Mouse (Mus musculus) neural tube, embryonic 12.5 days (tissue): ENCODE results near the gene Tgfbr3l. TPM values are rescaled to one million over a fixed set of nuclear protein-coding genes. Genes with fewer than 3 reads are reported as not detected.

Experiments used
- ATAC-seq: fragments of 200-750 bp; cut with Nextera tagmentation; 2 replicates; pipeline ENCODE4 v1.8.0; 2017; ENCODE audit warnings: low read depth, mild to moderate bottlenecking, moderate TSS enrichment, moderate library complexity; ENCODE audit not compliant: low FRiP score
- H3K27ac ChIP-seq: fragments of 300-500 bp; sonication (generic); 2 replicates; pipeline ENCODE4 v1.5.1; 2016
- H3K27me3 ChIP-seq: fragments of 300-500 bp; sonication (generic); replicated peaks from 2 replicates; pipeline ENCODE4 v1.6.1; 2016; ENCODE audit warnings: mild to moderate bottlenecking
- H3K36me3 ChIP-seq: fragments of 300-500 bp; sonication (generic); 2 replicates; pipeline ENCODE4 v1.6.1; 2016; ENCODE audit warnings: mild to moderate bottlenecking
- H3K4me1 ChIP-seq: fragments of 300-500 bp; sonication (generic); 2 replicates; pipeline ENCODE4 v1.6.1; 2016
- H3K4me2 ChIP-seq: fragments of 300-500 bp; sonication (generic); replicated peaks from 2 replicates; pipeline ENCODE4 v1.6.1; 2016; ENCODE audit warnings: mild to moderate bottlenecking
- H3K4me3 ChIP-seq: fragments of 300-500 bp; sonication (generic); 2 replicates; pipeline ENCODE4 v1.5.1; 2016
- H3K9ac ChIP-seq: fragments of 300-500 bp; sonication (generic); 2 replicates; pipeline ENCODE4 v1.6.1; 2016; ENCODE audit warnings: mild to moderate bottlenecking
- H3K9me3 ChIP-seq: fragments of 300-500 bp; sonication (generic); 2 replicates; pipeline ENCODE4 v1.6.1; 2016; ENCODE audit warnings: mild to moderate bottlenecking
- WGBS: fragments of 180-500 bp; shearing (Covaris S2); methylation state at CpG from one replicate; pipeline ENCODE4 v1.1.7; 2016; 5-methylcytosine and 5-hydroxymethylcytosine counted together
- polyA plus RNA-seq: library from polyadenylated mRNA; unstranded; fragments of >200 nt; fragmentation: Nextera tagmentation; extraction: Ambion mirVana; gene quantifications from 2 replicates; pipeline ENCODE4 v1.2.1, GENCODE M21; 2016

Tgfbr3l gene
- polyA plus RNA-seq, 1 experiment from 2014 or later = 8.1 TPM

GRCm38 (mm10) chr8:4216791-4217621, 31.0 kb upstream of the Tgfbr3l start, which contains the start of gene Prr36:
Prr36 (minus strand) TSS chr8:4217459.
- Histone ChIP-seq H3K9me3 (no peaks in the 10 kb centered on the region), H3K36me3 (peaks cover 7% of the 10 kb centered on the region; the same call in 1 of the 2 replicates), H3K4me3 (peak within 1 kb of the TSS; percentile 62), H3K27ac (peak within 1 kb of the TSS; percentile 63; the same call in 1 of the 2 replicates), H3K27me3 (peaks cover 11% of the 10 kb centered on the region; the same call in 1 of the 2 replicates), H3K4me2 (peak within 1 kb of the TSS; percentile 87), H3K9ac (peak within 1 kb of the TSS; percentile 86), H3K4me1 (peaks cover 40% of the 10 kb centered on the region)
- peak; percentile 93 for ATAC-seq
- WGBS = 1% methylated on average over 44 of the region's 44 CpGs

- Histone ChIP-seq H3K9me3 (no peaks in the 10 kb centered on the region), H3K4me3 (no peak overlapping the region), H3K27ac (no peak overlapping the region), H3K36me3 (peaks cover 2% of the 10 kb centered on the region; the same call in 1 of the 2 replicates), H3K4me2 (no peak overlapping the region), H3K4me1 (peaks cover 19% of the 10 kb centered on the region), H3K27me3 (0 out of 2 replicates have a peak, but pooled peaks cover 7% of the 10 kb centered on the region), H3K9ac (no peak overlapping the region)
- no peak for ATAC-seq
- 88% methylated on average over 3 of the region's 3 CpGs for WGBS
Measured at GRCm38 (mm10) chr8:4219617-4220016, 28.4 kb upstream of the Tgfbr3l start.

GRCm38 (mm10) chr8:4222059-4222458, 26.0 kb upstream of the Tgfbr3l start:
- Histone ChIP-seq H3K4me3 (no peak overlapping the region), H3K9ac (no peak overlapping the region), H3K4me2 (no peak overlapping the region), H3K36me3 (no peaks in the 10 kb centered on the region), H3K27ac (no peak overlapping the region), H3K4me1 (peaks cover 6% of the 10 kb centered on the region), H3K9me3 (no peaks in the 10 kb centered on the region), H3K27me3 (peaks cover 14% of the 10 kb centered on the region)
- no peak for ATAC-seq

GRCm38 (mm10) chr8:4226323-4226722, 21.7 kb upstream of the Tgfbr3l start:
- no peak overlapping the region for H3K4me3 ChIP-seq
- no peaks in the 10 kb centered on the region for H3K9me3 ChIP-seq
- peaks cover 6% of the 10 kb centered on the region for H3K4me1 ChIP-seq
- WGBS = 29% methylated on average over 4 of the region's 4 CpGs
- H3K9ac ChIP-seq = no peak overlapping the region
- H3K27me3 ChIP-seq = peaks cover 25% of the 10 kb centered on the region
- no peak overlapping the region for H3K27ac ChIP-seq
- peak overlapping the region; percentile 51 for H3K4me2 ChIP-seq
- H3K36me3 ChIP-seq = no peaks in the 10 kb centered on the region
- ATAC-seq = no peak

- Histone ChIP-seq H3K9ac (no peak within 1 kb of the TSS), H3K4me2 (peak within 1 kb of the TSS; percentile 51), H3K27ac (no peak within 1 kb of the TSS), H3K9me3 (no peaks in the 10 kb centered on the region), H3K4me3 (0 out of 2 replicates have a peak within 1 kb of the TSS, but pooled peaks have one; percentile 7), H3K4me1 (peaks cover 6% of the 10 kb centered on the region), H3K36me3 (no peaks in the 10 kb centered on the region), H3K27me3 (peaks cover 25% of the 10 kb centered on the region)
- no peak for ATAC-seq
- WGBS = 6% methylated on average over 33 of the region's 33 CpGs
Measured at GRCm38 (mm10) chr8:4226739-4227347, 21.2 kb upstream of the Tgfbr3l start, which contains the start of gene Lrrc8e. Lrrc8e (plus strand) TSS chr8:4226827.

GRCm38 (mm10) chr8:4227919-4228318, 20.1 kb upstream of the Tgfbr3l start:
- no peaks in the 10 kb centered on the region for H3K36me3 ChIP-seq
- no peak overlapping the region for H3K27ac ChIP-seq
- H3K27me3 ChIP-seq = peaks cover 25% of the 10 kb centered on the region
- H3K9ac ChIP-seq = no peak overlapping the region
- H3K4me3 ChIP-seq = no peak overlapping the region
- no peak for ATAC-seq
- H3K4me1 ChIP-seq = peaks cover 6% of the 10 kb centered on the region
- H3K9me3 ChIP-seq = no peaks in the 10 kb centered on the region
- no peak overlapping the region for H3K4me2 ChIP-seq
- WGBS = 91% methylated on average over 4 of the region's 4 CpGs

GRCm38 (mm10) chr8:4229784-4230183, 18.2 kb upstream of the Tgfbr3l start:
- Histone ChIP-seq H3K36me3 (no peaks in the 10 kb centered on the region), H3K9me3 (no peaks in the 10 kb centered on the region), H3K4me1 (peaks cover 6% of the 10 kb centered on the region), H3K27me3 (peaks cover 25% of the 10 kb centered on the region), H3K27ac (no peak overlapping the region), H3K9ac (no peak overlapping the region), H3K4me3 (no peak overlapping the region), H3K4me2 (no peak overlapping the region)
- WGBS = 76% methylated on average over 5 of the region's 5 CpGs
- no peak for ATAC-seq

- no peak for ATAC-seq
- Histone ChIP-seq H3K27me3 (peaks cover 25% of the 10 kb centered on the region), H3K27ac (no peak overlapping the region), H3K4me1 (peaks cover 6% of the 10 kb centered on the region), H3K9ac (no peak overlapping the region), H3K36me3 (no peaks in the 10 kb centered on the region), H3K4me2 (no peak overlapping the region), H3K9me3 (no peaks in the 10 kb centered on the region), H3K4me3 (no peak overlapping the region)
- WGBS = 62% methylated on average over 10 of the region's 10 CpGs
Measured at GRCm38 (mm10) chr8:4230612-4231351, 17.2 kb upstream of the Tgfbr3l start.

GRCm38 (mm10) chr8:4237814-4238433, 10.1 kb upstream of the Tgfbr3l start:
- H3K36me3 ChIP-seq = peaks cover 14% of the 10 kb centered on the region
- H3K27me3 ChIP-seq = 0 out of 2 replicates have a peak, but pooled peaks cover 4% of the 10 kb centered on the region
- peak overlapping the region; percentile 76 for H3K27ac ChIP-seq
- ATAC-seq = peak; percentile 36; the same call in 1 of the 2 replicates
- H3K4me1 ChIP-seq = peaks cover 19% of the 10 kb centered on the region
- H3K9me3 ChIP-seq = no peaks in the 10 kb centered on the region
- peak overlapping the region; percentile 92 for H3K4me2 ChIP-seq
- peak overlapping the region; percentile 80 for H3K4me3 ChIP-seq
- peak overlapping the region; percentile 58 for H3K9ac ChIP-seq
- WGBS = 20% methylated on average over 15 of the region's 15 CpGs

GRCm38 (mm10) chr8:4238434-4239192, 9.4 kb upstream of the Tgfbr3l start, which contains the start of the genes Map2k7 and Gm49320:
Map2k7 (plus strand) TSS chr8:4238740.
Gm49320 (plus strand) TSS chr8:4238865.
- ATAC-seq = peak; percentile 94
- Histone ChIP-seq H3K4me3 (peak within 1 kb of the TSS; percentile 80), H3K27ac (peak within 1 kb of the TSS; percentile 76), H3K9me3 (no peaks in the 10 kb centered on the region), H3K4me1 (peaks cover 19% of the 10 kb centered on the region), H3K9ac (peak within 1 kb of the TSS; percentile 73), H3K4me2 (peak within 1 kb of the TSS; percentile 92), H3K27me3 (0 out of 2 replicates have a peak, but pooled peaks cover 4% of the 10 kb centered on the region), H3K36me3 (peaks cover 21% of the 10 kb centered on the region)
- WGBS = under 1% methylated on average over 60 of the region's 71 CpGs
